Mouse (Mus musculus): ENCODE results near the gene Med15.
"Not testable (repeated sequence)": the region's sequence is repeated elsewhere in the genome, so short reads cannot be mapped to it uniquely, and the experiment has no call there.

Gene Med15

GRCm38 (mm10) chr16:17732841-17733340 lies at the start of gene Med15:
Gene Med15 (minus strand): TSS chr16:17732891.
- DNase-seq, result no peak

GRCm38 (mm10) chr16:17779692-17780091 lies 47.0 kb upstream of the Med15 start:
- DNase-seq, result peak; percentile 16

DNA sequence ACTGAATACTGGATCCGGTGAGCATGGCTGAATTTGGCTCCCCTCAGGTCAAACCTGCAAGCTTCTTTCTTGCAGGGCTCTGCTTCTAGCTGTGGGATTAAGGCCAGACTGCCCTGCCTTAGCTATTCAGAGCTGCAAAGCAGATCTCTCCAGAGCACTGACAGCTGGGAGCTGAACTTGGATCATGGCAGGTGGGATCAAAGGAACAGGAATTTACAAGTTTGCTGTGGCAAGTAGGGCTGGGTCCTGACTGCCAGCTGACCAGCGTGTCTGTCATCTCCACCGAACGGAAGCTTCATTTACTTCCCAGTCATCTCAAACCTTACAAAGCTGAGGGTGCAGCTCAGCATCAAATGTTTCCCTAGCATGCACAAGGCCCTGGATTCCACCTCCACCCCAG lies 45.5 kb upstream of the Med15 start:
- DNase-seq, result peak; percentile 24

DNA sequence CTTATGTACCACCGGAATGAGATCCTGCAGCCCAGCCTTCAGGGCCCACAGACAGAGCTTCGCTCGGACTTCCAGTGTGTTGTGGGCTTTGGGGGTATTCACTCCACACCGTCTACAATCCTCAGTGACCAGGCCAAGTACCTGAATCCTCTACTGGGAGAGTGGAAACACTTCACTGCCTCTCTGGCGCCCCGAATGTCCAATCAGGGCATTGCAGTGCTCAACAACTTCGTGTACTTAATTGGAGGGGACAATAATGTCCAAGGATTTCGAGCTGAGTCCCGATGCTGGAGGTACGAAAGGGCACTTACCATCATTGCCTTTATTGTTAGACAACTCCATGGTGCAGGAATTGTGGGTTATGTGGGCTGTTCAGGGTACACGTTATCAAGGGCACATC lies 44.1 kb upstream of the Med15 start:
- peak; percentile 65 for DNase-seq

DNA sequence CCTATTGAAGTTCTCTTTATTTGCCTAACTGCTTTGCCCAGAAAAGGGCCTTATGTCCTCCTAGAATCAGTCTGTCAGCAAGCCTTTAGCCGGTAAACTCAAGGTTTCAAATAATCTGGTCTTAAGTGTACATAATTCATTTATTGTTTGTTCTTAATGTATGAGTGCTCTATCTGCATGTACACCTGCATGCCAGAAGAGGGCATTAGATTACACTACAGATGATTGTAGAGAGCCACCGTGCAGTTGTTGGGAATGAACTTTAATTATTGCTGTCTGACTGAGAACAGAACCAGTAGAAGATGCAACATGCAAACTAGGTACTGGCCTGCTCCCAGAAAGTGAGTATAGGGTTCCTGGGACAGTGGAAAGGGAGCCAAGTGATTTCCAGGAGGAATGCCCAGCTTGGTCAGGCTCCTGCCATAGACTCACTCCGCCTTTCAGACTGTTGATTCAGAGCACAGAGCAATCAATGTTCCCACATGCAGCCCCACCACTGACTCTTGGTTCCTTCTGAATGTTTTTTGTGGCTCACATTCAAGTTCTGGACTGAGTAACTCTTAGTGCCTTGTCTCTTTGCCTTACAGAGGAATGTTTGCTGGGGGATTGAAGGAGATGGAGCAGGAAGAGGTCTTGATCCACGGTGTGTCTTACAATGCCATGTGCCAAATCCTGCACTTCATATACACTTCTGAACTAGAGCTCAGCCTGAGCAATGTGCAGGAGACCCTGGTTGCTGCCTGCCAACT lies 38.6 kb upstream of the Med15 start:
- DNase-seq, result no peak

DNA sequence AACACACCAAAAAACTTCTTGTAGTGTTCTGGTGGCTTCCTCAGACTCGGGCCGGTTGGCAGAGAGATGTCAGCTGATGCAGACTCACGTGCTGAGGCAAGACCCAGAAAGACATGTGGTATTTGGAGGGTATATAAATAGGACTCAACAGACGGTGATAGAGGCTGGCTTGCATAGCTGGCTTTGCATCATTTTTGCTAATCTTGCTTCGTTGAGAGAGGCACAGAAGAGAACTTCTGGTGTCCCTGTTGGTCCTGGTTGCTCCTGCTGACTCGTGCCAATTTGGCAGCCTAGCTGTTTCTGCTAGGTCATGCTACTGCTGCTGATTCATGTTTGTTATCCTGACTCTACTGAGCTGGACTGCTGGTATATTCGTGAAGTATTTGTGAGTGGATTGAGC lies 36.1 kb upstream of the Med15 start:
- DNase-seq, result no peak

GRCm38 (mm10) chr16:17764108-17764511 lies 31.4 kb upstream of the Med15 start:
- DNase-seq, result no peak

GRCm38 (mm10) chr16:17761074-17761473 lies 28.4 kb upstream of the Med15 start:
- peak; percentile 29 for DNase-seq

DNA sequence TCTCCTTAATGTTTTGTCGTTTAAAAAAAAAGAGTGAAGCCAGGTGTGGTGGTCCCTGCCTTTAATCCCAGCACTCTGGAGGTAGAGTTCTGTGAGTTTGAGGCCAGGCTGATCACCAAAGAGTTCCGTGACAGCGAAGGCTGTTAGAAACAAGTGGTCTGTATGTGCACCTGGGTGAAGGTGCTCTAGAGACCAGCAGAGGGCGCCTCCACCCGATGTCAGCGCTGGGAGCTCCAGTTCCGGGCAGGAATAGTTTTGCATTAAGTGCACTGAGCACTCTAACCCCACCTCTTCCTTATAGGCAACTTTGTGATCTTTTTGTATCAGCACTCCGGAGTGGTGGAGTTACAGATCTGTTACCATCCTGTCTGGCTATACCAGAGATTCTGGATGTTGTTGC lies 28.0 kb upstream of the Med15 start:
- peak; percentile 50 for DNase-seq

DNA sequence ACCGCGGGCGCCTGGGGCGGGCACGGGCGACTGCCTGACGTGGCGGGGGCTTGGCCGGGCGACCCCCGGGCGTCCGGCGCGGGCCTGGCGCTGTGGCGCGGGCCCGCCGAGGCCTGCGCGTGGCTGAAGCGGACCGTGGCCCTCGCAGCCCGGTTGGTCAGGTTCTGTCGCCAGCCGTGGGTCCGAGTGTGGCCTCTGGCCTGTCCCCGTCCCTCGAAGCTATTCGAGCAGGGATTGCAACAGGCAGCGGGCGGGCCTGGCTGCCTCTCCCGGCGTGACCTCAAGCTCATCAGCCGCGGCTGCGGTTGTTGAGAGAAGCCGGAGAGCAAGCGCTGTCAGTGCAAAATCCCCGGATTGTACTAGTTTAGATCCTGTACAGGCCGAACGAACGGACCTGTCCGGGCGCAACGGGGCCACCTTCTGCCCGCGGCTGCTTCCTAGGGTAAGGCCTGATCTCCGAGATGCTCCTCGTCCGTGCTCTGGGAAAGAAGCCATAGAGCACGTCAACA lies 27.2 kb upstream of the Med15 start:
- peak; percentile 70 for DNase-seq

- DNase-seq, result peak; percentile 95
Observed at GRCm38 (mm10) chr16:17759344-17759773, 26.7 kb upstream of the Med15 start, which contains the start of gene Klhl22. Gene Klhl22 (plus strand): TSS chr16:17759618.

GRCm38 (mm10) chr16:17758902-17759301 lies 26.2 kb upstream of the Med15 start:
- DNase-seq, result no peak

GRCm38 (mm10) chr16:17757756-17758155 lies 25.1 kb upstream of the Med15 start:
- no peak for DNase-seq

- no peak for DNase-seq
Observed at GRCm38 (mm10) chr16:17753686-17754085, 21.0 kb upstream of the Med15 start.

DNA sequence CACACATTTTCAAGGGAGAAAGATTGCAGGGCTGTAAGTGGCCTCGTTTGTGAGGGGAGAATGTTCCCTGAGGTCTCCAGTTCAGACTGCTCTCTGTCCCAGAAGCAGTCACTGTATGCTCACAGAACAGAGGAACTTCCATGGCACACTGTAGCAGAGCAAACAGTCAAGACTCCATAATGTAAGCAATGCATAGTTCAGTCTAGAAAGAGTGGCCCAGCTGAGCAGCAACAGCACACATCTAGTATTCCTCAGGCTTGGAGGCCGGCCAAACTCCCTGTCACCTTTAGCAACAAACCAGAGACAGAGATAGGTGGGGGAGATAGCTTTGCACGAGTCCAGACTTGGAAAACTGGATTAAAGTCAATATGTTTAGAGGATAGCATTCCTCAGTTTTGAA lies 20.3 kb upstream of the Med15 start:
- DNase-seq, result no peak

DNA sequence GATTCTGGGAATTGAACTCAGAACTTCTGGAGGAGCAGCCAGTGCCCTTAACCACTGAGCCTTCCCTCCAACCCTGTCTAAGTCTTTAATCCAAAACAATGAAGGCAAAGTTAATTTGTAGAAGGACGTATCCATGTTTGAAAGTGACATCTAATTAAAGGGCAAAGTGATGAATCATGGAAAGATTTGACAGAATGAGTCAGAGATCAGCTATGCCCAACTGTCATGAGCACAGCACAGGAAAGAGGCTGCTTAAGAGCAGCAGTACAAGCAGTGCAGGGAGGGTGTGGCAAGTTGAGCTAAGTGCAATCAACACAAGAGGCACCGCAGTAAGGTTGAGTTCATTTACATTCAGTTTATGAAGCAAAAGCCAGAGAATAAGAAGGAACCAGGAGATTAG lies 12.4 kb upstream of the Med15 start:
- DNase-seq, result no peak

DNA sequence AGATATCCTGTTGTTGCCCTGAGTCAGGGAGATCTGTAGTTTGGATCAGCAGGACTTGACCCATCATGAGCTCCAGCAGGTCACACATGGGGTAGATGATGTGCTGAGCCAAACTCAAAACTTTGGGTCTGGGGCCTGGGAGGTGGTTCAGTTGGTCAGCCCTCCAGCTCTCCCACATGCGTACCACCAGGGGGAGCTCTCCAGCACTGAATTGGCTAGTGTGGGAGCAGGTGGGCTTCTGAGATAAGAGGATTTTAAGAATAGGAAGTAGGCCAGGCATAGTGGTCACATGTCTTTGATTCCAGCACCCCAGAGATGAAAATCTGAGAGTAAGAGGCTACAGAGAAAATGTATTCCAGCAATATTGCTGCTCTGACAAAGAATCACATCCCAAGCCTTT lies 11.8 kb upstream of the Med15 start:
- peak; percentile 83 for DNase-seq

DNA sequence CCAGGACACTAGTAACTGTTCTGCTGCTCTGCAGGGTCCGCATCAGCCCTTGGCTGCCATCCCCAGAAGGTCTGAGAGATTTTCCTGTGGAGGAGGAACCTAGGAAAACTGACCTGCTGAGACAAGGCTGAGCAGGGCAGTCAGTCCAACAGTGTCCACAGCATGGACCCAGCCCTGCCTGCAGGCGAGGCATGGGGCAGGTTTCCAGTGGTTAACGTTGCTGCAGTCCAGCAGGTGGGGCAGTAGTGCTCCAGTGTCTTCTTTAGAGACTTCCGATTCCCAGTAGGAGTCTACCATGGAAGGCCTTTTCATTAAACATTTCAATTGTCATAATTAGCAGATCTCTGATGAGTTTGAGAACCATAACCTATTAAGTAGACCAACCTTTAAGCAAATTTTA lies 10.6 kb upstream of the Med15 start:
- no peak for DNase-seq

- no peak for DNase-seq
Observed at GRCm38 (mm10) chr16:17742810-17743209, 10.1 kb upstream of the Med15 start.

GRCm38 (mm10) chr16:17740080-17740479 lies 7.4 kb upstream of the Med15 start:
- DNase-seq, result no peak

DNA sequence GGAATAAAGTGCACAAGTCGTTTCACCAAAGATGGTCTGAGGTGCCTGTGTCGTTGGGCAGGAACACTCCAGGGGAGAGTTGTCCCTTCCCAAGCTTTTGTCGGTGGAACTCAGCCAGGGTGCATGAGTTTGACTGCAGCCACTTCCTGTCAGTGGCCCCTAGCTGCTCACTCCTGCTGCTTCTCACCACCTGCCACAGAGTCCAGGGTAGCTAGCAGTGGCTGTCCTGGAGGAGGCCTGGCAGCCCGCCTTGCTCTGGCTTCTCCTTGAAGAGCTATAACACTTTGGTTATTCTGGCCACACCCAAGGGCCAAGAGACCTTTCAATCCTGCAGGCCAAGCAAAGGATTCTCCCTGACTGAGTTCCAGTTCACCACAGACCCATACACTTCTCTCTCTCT lies 3.5 kb upstream of the Med15 start:
- no peak for DNase-seq

GRCm38 (mm10) chr16:17734872-17735271 lies 2.2 kb upstream of the Med15 start:
- not testable (repeated sequence) for DNase-seq

DNA sequence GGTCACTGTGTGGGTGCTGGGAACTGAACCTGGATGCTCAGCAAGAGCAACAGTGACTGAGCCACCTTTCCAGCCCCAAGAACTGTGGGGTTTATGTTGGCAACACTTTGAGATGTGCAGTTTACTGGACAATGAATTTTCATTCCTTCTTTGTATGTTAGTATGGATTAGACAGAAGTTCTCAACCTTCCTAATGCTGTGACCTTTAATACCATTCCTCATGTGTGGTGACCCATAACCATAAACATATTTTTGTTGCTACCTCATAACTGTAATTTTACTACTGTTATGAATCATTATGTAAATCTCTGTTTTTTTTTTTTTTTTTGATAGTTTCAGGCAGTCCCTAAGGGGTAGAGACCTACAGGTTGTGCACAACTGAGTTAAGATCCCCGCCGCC lies 955 bp upstream of the Med15 start:
- no peak for DNase-seq

- DNase-seq, result no peak
Observed at GRCm38 (mm10) chr16:17732431-17732830, 260 bp downstream of the Med15 start.

DNA sequence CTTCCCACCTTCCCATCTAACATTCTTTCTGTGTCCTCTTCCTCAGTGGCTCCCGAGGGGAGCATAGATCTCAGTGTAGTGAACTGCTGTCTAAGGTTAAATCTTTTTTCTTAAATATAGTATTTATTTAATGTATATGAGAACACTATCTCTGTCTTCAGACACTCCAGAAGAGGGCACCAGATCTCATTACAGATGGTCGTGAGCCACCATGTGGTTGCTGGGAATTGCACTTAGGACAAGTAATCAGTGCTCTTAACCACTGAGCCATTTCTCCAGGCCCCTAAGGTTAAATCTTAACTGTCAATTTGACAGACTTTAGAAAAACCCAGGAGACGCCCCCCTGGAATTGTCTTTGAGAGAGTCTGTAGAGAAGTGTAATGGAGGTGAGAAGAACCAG lies 670 bp downstream of the Med15 start:
- no peak for DNase-seq

Measured in retina, postnatal 1 day (tissue).